Mouse (Mus musculus) olfactory bulb, adult 2 months (tissue): Measurements from ENCODE around the gene Tnnt2. TPM values are rescaled to one million over a fixed set of nuclear protein-coding genes. Genes with fewer than 3 reads are reported as not detected.

Experiments
- H3K27ac ChIP-seq: fragments of 200-500 bp; 2 replicates; pipeline ENCODE4 v1.5.1; 2012; ENCODE audit warnings: low read depth, low read length; ENCODE audit not compliant: insufficient read depth
- H3K4me1 ChIP-seq: fragments of 200-500 bp; 2 replicates; pipeline ENCODE4 v1.6.1; 2012; ENCODE audit warnings: low read length; ENCODE audit not compliant: control insufficient read depth, insufficient read depth
- H3K4me3 ChIP-seq: fragments of 200-500 bp; 2 replicates; pipeline ENCODE4 v1.5.1; 2012; ENCODE audit warnings: mild to moderate bottlenecking, low read depth, low read length, moderate library complexity; ENCODE audit not compliant: insufficient read depth
- CTCF ChIP-seq: fragments of 200-500 bp; IDR thresholded peaks from 2 replicates; pipeline ENCODE4 v1.5.1; 2012; ENCODE audit warnings: low read depth, mild to moderate bottlenecking, low read length, moderate library complexity; ENCODE audit not compliant: insufficient read depth
- POLR2A ChIP-seq: fragments of 200-500 bp; IDR thresholded peaks from 2 replicates; pipeline ENCODE4 v1.6.1; 2012; ENCODE audit warnings: mild to moderate bottlenecking, low read depth, low read length, moderate library complexity; ENCODE audit not compliant: insufficient read depth
- WGBS: fragments of 180-500 bp; shearing (Covaris S2); methylation state at CpG from one replicate; pipeline ENCODE4 v1.1.7; 2018; 5-methylcytosine and 5-hydroxymethylcytosine counted together
- polyA plus RNA-seq: library from polyadenylated mRNA; stranded (reverse); fragments of >200 nt; gene quantifications from 2 replicates; pipeline ENCODE4 v1.2.4, GENCODE M21; 2012; ENCODE audit warnings: low replicate concordance; ENCODE audit not compliant: missing spikeins, insufficient read depth, insufficient read length

Tnnt2 gene
- polyA plus RNA-seq, 1 experiment = not detected

- no peak overlapping the region for H3K4me3 ChIP-seq
- TF ChIP-seq POLR2A (no peak), CTCF (no peak)
- no peak overlapping the region for H3K27ac ChIP-seq
- 85% methylated on average over 20 of the region's 20 CpGs for WGBS
- H3K4me1 ChIP-seq = peaks cover 9% of the 10 kb centered on the region; the same call in 1 of the 2 replicates
These were observed 53.5 kb downstream of the Tnnt2 start for GRCm38 (mm10) chr1:135889461-135890185.

- no peak overlapping the region for H3K4me3 ChIP-seq
- peaks cover 14% of the 10 kb centered on the region for H3K4me1 ChIP-seq
- WGBS = 70% methylated on average over 11 of the region's 11 CpGs
- TF ChIP-seq POLR2A (no peak), CTCF (no peak)
- no peak overlapping the region for H3K27ac ChIP-seq
These were observed 55.5 kb downstream of the Tnnt2 start for GRCm38 (mm10) chr1:135891424-135892216.

- TF ChIP-seq CTCF (no peak), POLR2A (no peak)
- Histone ChIP-seq H3K4me3 (no peak overlapping the region), H3K27ac (no peak overlapping the region), H3K4me1 (peaks cover 14% of the 10 kb centered on the region)
- WGBS = 74% methylated on average over 6 of the region's 6 CpGs
These were observed 56.1 kb downstream of the Tnnt2 start for GRCm38 (mm10) chr1:135892233-135892632.

- TF ChIP-seq POLR2A (no peak), CTCF (no peak)
- 84% methylated on average over 6 of the region's 6 CpGs for WGBS
- H3K27ac ChIP-seq = no peak overlapping the region
- H3K4me3 ChIP-seq = no peak overlapping the region
- H3K4me1 ChIP-seq = peaks cover 14% of the 10 kb centered on the region
These were observed 56.6 kb downstream of the Tnnt2 start for GRCm38 (mm10) chr1:135892764-135893163.

- no peak overlapping the region for H3K4me3 ChIP-seq
- 75% methylated on average over 3 of the region's 3 CpGs for WGBS
- peaks cover 14% of the 10 kb centered on the region for H3K4me1 ChIP-seq
- TF ChIP-seq CTCF (no peak), POLR2A (no peak)
- H3K27ac ChIP-seq = no peak overlapping the region
These were observed 57.2 kb downstream of the Tnnt2 start for GRCm38 (mm10) chr1:135893377-135893776.

GRCm38 (mm10) chr1:135895367-135895766, 59.2 kb downstream of the Tnnt2 start:
- H3K27ac ChIP-seq = no peak overlapping the region
- H3K4me1 ChIP-seq = peaks cover 20% of the 10 kb centered on the region
- no peak overlapping the region for H3K4me3 ChIP-seq
- TF ChIP-seq CTCF (no peak), POLR2A (no peak)
- WGBS = 93% methylated on average over 4 of the region's 4 CpGs

- no peak overlapping the region for H3K4me3 ChIP-seq
- TF ChIP-seq CTCF (no peak), POLR2A (no peak)
- no peak overlapping the region for H3K27ac ChIP-seq
- H3K4me1 ChIP-seq = peaks cover 19% of the 10 kb centered on the region
- WGBS = 94% methylated on average over 6 of the region's 6 CpGs
These were observed 63.1 kb downstream of the Tnnt2 start for GRCm38 (mm10) chr1:135899295-135899694.

GRCm38 (mm10) chr1:135899991-135900515, 63.9 kb downstream of the Tnnt2 start:
- Histone ChIP-seq H3K27ac (no peak overlapping the region), H3K4me1 (peaks cover 19% of the 10 kb centered on the region), H3K4me3 (no peak overlapping the region)
- TF ChIP-seq CTCF (no peak), POLR2A (no peak)
- WGBS = 69% methylated on average over 7 of the region's 7 CpGs

Other genes starting within 250 kb of the Tnnt2 start
- 79.3 TPM in 1 of 2 replicates, not detected in the other for gene Nav1, start 229.1 kb upstream of the Tnnt2 start, polyA plus RNA-seq
- gene Csrp1, start 116.3 kb upstream of the Tnnt2 start, polyA plus RNA-seq = 169 and 254 TPM in 2 replicates
- gene Phlda3, start 70.2 kb upstream of the Tnnt2 start, polyA plus RNA-seq = not detected in 2 replicates
- gene Tnni1, start 56.9 kb upstream of the Tnnt2 start, polyA plus RNA-seq = not detected in 2 replicates
- gene Lad1, start 17.8 kb upstream of the Tnnt2 start, polyA plus RNA-seq = not detected in 2 replicates
- gene Pkp1, start 82.9 kb downstream of the Tnnt2 start, polyA plus RNA-seq = not detected in 2 replicates
- gene Igfn1, start 170.0 kb downstream of the Tnnt2 start, polyA plus RNA-seq = not detected in 2 replicates
- gene Tmem9, start 171.8 kb downstream of the Tnnt2 start, polyA plus RNA-seq = not detected in 2 replicates
- gene Ascl5, start 214.4 kb downstream of the Tnnt2 start, polyA plus RNA-seq = not detected in 2 replicates
- gene Cacna1s, start 216.4 kb downstream of the Tnnt2 start, polyA plus RNA-seq = not detected in 2 replicates